Mouse (Mus musculus) spleen, adult 18-20 months (tissue): ENCODE data around the gene Neu1.
A peak's percentile ranks its signal among the peaks of the same experiment; 100 is the strongest.
"Not testable (repeated sequence)": the region's sequence is repeated elsewhere in the genome, so short reads cannot be mapped to it uniquely, and the experiment has no call there.

ENCODE experiments used
- DNase-seq, 2 experiments: peaks; one replicate each; pipeline ENCODE4 v3.0.0; 2022; ENCODE audit warnings: mixed read lengths in 2 of 2

Neu1 gene

GRCm38 (mm10) chr17:34969822-34970221, 38.8 kb downstream of the Neu1 start, which contains the start of gene Gm20481:
TSS of gene Gm20481 (plus strand) at chr17:34969912.
- not testable (repeated sequence) for DNase-seq

GRCm38 (mm10) chr17:34970850-34971249, 39.8 kb downstream of the Neu1 start:
- not testable (repeated sequence) for DNase-seq

DNA sequence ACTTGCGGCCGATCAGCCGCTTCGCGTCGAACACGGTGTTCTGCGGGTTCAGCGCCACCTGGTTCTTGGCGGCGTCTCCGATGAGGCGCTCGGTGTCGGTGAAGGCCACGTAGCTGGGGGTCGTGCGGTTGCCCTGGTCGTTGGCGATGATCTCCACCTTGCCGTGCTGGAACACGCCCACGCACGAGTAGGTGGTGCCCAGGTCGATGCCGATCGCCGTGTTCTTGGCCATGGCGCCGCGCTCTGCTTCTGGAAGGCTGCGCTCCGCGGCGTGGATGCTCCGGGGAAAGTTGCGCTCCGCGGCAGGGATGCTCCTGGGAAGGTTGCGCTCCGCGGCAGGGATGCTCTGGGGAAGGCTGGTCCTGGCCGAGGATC, 40.6 kb downstream of the Neu1 start:
- DNase-seq, result not testable (repeated sequence)

DNA sequence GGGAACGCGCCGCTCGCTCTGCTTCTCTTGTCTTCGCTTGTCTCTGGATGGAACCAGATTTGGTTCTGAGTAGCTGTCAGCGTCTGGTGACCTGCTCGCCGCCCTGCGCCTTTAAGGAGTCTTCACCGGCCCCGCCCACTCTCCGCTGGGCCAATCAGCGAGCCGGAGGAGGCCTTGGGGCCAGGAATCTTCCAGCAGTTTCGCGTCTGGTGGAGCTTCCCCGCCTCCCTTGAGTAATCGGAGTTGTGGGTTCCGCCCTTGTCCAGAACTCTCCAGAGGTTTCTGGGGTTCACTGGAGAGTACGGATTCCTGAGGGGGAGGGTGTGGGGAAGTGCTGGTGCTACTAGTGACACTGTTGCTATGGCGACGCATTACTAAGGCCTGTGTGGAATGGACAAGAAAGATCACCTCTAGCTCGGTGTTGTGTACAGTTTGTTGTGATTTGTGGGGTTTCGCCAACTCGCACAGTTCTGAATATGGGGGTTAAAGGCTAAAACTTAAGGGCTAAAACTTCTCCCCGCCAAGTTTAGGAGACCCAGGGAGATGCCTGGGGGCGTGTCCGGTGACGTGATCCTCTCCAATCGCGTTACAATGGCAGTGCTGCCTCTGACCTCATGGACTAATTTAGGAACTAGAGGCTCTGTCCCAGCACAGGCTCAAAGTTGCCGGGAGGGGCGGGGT, 41.2 kb downstream of the Neu1 start, which contains the start of the genes Hspa1a and Hspa1l:
Gene Hspa1a, minus strand, starts transcription at position 88 of the 681 bp plus-strand sequence.
Gene Hspa1l, plus strand, starts transcription at position 635 of the 681 bp plus-strand sequence.
- peak; percentile 54 to 63 for DNase-seq

- no peak for DNase-seq
Observed at GRCm38 (mm10) chr17:34975581-34976492, 44.8 kb downstream of the Neu1 start.

DNA sequence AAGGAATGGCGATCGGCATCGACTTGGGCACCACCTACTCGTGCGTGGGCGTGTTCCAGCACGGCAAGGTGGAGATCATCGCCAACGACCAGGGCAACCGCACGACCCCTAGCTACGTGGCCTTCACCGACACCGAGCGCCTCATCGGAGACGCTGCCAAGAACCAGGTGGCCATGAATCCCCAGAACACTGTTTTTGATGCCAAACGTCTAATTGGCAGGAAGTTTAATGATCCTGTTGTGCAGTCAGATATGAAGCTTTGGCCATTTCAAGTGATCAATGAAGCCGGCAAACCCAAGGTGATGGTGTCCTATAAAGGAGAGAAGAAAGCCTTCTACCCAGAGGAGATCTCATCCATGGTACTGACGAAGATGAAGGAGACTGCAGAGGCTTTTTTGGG, 45.9 kb downstream of the Neu1 start:
- DNase-seq, result no peak

GRCm38 (mm10) chr17:34978239-34978638, 47.2 kb downstream of the Neu1 start:
- no peak for DNase-seq

GRCm38 (mm10) chr17:34979631-34980030, 48.6 kb downstream of the Neu1 start:
- DNase-seq, result no peak

- no peak for DNase-seq
Observed at GRCm38 (mm10) chr17:34980655-34981054, 49.6 kb downstream of the Neu1 start.

GRCm38 (mm10) chr17:34981690-34982180, 50.7 kb downstream of the Neu1 start, which contains the start of gene Lsm2:
TSS of gene Lsm2 (plus strand) at chr17:34981862.
- DNase-seq, result peak; percentile 83 to 84

- DNase-seq, result no peak
Observed at GRCm38 (mm10) chr17:34982328-34982727, 51.3 kb downstream of the Neu1 start.

DNA sequence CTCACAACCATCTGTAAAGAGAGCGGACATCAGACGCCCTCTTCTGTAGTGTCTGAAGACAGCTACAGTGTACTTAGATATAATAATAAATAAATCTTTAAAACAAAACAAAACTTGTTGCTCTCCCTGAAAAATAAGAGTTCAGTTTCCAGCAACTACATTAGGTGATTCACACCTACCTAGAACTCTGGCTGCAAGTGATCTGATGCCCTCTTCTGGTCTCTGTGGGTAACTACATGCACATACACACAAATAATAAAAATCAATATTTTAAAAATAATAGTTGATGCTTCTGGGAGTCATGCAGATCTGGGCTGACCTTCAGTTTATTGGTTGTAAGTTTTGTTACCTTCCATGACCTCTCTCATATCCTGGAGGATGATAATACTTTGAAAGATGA, 53.2 kb downstream of the Neu1 start:
- no peak for DNase-seq
